Mouse (Mus musculus) megakaryocyte, embryonic 14.5 days (primary cell): ENCODE measurements around the gene Cacna1e.

Experiments used
- FLI1 ChIP-seq: IDR thresholded peaks from 2 replicates; pipeline ENCODE4 v1.6.1; 2012; ENCODE audit warnings: low read length, inconsistent platforms, mixed read lengths
- GATA1 ChIP-seq: IDR thresholded peaks from 3 replicates; pipeline ENCODE4 v1.6.1; 2012; ENCODE audit warnings: mixed read lengths, low read length, inconsistent platforms, borderline replicate concordance

DNA sequence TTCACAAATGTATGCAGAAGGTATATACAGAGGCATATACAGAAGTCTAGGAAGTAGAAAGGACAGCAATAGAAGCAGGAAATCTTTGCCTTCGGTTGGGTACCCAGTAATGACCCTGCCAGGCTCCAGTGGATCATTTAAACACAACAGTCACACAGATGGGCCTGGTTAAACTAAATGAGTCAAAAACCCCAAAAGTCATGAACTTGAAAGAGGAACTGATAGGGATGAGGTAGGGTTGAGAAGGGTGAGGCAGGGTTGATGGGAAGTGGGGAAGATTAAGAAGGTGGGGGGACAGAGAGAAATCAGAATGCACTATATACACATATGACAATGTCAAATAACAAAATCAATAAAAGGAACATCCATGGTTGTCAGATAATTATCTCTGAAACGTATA, 347.5 kb downstream of the Cacna1e start:
- TF ChIP-seq GATA1 = no peak
- TF ChIP-seq FLI1 = no peak
